Mouse (Mus musculus) hindbrain, embryonic 10.5 days (tissue): ENCODE measurements around the gene Scaf4. TPM values are rescaled to one million over a fixed set of nuclear protein-coding genes. Genes with fewer than 3 reads are reported as not detected.

ENCODE experiments used
- DNase-seq: peaks from one replicate; pipeline ENCODE4 v3.0.0-alpha.2; 2017; ENCODE audit warnings: low spot score
- H3K27ac ChIP-seq: fragments of 300-500 bp; sonication (generic); 2 replicates; pipeline ENCODE4 v1.5.1; 2016; ENCODE audit warnings: mild to moderate bottlenecking, moderate library complexity
- H3K27me3 ChIP-seq: fragments of 300-500 bp; sonication (generic); 2 replicates; pipeline ENCODE4 v1.6.1; 2016; ENCODE audit warnings: mild to moderate bottlenecking; ENCODE audit not compliant: poor library complexity, insufficient read depth, severe bottlenecking
- H3K36me3 ChIP-seq: fragments of 300-500 bp; sonication (generic); 2 replicates; pipeline ENCODE4 v1.6.1; 2016; ENCODE audit warnings: mild to moderate bottlenecking, moderate library complexity
- H3K4me1 ChIP-seq: fragments of 300-500 bp; sonication (generic); replicated peaks from 2 replicates; pipeline ENCODE4 v1.6.1; 2016; ENCODE audit warnings: mild to moderate bottlenecking
- H3K4me3 ChIP-seq: fragments of 300-500 bp; sonication (generic); 2 replicates; pipeline ENCODE4 v1.5.1; 2016; ENCODE audit warnings: mild to moderate bottlenecking, moderate library complexity
- H3K9me3 ChIP-seq: fragments of 300-500 bp; sonication (generic); 2 replicates; pipeline ENCODE4 v1.6.1; 2016; ENCODE audit warnings: mild to moderate bottlenecking, moderate library complexity
- WGBS: fragments of 180-500 bp; shearing (Covaris S2); methylation state at CpG from one replicate; pipeline ENCODE4 v1.1.7; 2016; 5-methylcytosine and 5-hydroxymethylcytosine counted together
- polyA plus RNA-seq: library from polyadenylated mRNA; unstranded; fragments of >200 nt; fragmentation: Nextera tagmentation; extraction: Ambion mirVana; gene quantifications from 2 replicates; pipeline ENCODE4 v1.2.1, GENCODE M21; 2016

The Scaf4 gene
- polyA plus RNA-seq: 34.2 and 36.6 TPM in 2 replicates

DNA sequence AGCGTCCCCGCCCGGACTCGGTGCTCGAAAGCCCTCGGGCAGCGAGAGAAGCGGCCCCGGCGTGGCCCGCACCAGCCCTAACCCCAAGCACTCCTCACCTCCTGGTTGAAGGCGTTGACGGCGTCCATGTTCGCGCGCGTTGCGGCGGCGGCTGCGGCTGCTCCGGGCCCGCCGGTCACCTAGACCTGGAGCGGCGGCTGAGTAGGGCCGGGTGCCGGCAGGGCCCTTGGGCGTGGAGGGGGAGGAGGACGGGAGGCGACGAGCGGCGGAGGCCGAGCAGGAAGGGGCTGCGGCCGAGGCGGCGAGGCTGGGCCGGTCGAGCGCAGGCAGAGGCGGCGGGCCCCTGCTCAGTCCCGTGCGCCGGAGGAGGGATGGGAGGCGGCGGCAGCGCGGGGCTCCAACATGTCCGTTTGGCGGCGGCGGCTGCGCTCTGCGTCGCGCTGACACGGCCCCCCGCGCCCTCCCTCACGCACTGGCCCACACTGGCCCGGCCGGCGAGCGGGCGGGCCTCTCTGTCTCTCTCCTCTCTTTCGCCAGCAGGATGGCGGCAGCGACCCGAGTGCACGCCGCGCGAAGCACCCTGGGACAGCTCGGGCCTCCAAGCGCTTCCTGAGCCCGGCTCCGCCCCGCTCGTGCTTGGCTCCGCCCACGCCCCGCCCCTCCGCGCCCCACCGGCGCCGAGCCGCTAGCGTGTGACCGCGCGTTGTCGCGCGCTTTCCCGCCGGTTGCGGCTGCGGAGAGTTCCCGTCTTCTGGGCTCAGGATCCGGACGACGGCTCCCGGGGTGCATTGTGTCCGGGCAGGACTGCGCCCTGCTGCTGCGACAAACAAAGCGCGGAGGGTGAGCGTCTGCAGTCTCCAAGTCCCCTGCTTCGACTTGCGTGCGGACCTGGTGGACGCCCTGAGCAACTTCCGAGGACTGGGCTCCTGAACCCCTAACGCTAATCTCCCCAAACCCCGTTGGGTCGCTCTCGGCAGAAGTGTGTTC is at the start of gene Scaf4:
Gene Scaf4 (minus strand): TSS at position 599 of the 987 bp plus-strand sequence.
- peak within 1 kb of the TSS; percentile 96 for H3K27ac ChIP-seq
- peak; percentile 96 for DNase-seq
- no peaks in the 10 kb centered on the region for H3K9me3 ChIP-seq
- H3K4me1 ChIP-seq: peaks cover 45% of the 10 kb centered on the region
- no peaks in the 10 kb centered on the region for H3K27me3 ChIP-seq
- WGBS: under 1% methylated on average over 115 of the region's 123 CpGs
- peak within 1 kb of the TSS; percentile 87 for H3K4me3 ChIP-seq
- H3K36me3 ChIP-seq: peaks cover 6% of the 10 kb centered on the region

DNA sequence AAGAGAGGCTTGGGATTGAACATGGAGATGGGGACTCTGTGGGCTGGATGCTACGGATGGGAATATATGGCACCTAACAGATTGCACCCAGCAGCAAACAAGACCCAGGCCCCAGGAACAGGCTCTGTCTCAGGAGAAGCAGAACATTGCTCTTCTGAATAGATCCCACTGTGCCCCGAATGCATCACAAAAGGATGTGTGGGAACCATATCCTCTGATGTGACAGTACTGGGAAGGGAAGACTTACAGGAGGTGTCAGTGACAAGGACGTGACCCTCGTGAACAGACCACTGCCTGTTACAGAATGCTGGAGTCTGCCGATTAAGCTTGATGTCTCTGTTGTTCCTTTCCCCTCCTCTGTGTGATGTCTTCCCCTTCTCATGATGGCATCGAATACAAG is 48.2 kb upstream of the Scaf4 start:
- no peaks in the 10 kb centered on the region for H3K9me3 ChIP-seq
- 69% methylated on average over 6 of the region's 6 CpGs for WGBS
- H3K27me3 ChIP-seq: no peaks in the 10 kb centered on the region
- DNase-seq: no peak
- H3K36me3 ChIP-seq: no peaks in the 10 kb centered on the region
- no peak overlapping the region for H3K27ac ChIP-seq
- H3K4me1 ChIP-seq: peaks cover 3% of the 10 kb centered on the region; the same call in 1 of the 2 replicates
- no peak overlapping the region for H3K4me3 ChIP-seq

DNA sequence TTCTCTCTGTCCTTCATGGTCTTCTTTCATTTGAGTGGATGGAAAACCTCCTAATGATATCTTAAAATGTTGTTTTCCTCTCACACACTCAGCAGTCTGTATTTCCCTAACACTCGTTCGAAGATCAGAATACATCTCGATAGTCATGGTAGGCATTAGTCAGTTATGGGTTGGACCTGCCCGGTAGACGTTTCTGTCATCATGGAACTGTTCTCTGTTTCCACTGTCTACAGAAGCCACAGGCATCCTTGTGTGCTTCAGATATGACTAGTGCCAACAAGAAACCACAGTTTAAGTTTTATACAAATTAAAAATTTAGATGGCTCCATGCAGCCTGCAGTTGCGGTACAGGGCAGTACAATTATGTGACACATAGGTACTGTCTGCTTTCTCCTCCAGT is 46.7 kb upstream of the Scaf4 start:
- DNase-seq: no peak
- Histone ChIP-seq H3K27ac (no peak overlapping the region), H3K9me3 (no peaks in the 10 kb centered on the region), H3K4me3 (no peak overlapping the region), H3K4me1 (peaks cover 3% of the 10 kb centered on the region; the same call in 1 of the 2 replicates), H3K27me3 (no peaks in the 10 kb centered on the region), H3K36me3 (no peaks in the 10 kb centered on the region)
- WGBS: 93% methylated on average over 6 of the region's 6 CpGs

DNA sequence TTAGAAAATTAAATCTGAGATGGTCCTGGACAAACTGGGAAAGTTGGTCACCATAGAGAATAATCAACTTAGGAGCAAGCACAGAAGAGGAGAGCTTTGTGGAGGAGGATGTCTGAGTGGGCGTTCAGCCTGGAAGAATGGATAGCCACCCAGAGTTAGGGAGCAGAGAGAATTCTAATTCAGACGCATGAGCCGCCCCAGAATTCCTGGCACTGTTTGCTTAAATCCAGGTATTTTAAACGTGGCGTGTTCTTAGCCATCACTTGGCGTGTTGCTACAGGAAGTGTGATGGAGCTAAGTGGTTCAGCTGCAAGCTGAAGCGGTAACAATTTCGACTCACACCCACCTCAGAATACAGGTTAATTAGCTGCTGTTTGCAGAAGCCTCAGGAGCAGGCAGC is 45.2 kb upstream of the Scaf4 start:
- no peaks in the 10 kb centered on the region for H3K9me3 ChIP-seq
- peaks cover 2% of the 10 kb centered on the region; the same call in 1 of the 2 replicates for H3K4me1 ChIP-seq
- H3K4me3 ChIP-seq: no peak overlapping the region
- WGBS: 86% methylated on average over 8 of the region's 8 CpGs
- no peaks in the 10 kb centered on the region for H3K27me3 ChIP-seq
- no peak overlapping the region for H3K27ac ChIP-seq
- no peak for DNase-seq
- no peaks in the 10 kb centered on the region for H3K36me3 ChIP-seq

DNA sequence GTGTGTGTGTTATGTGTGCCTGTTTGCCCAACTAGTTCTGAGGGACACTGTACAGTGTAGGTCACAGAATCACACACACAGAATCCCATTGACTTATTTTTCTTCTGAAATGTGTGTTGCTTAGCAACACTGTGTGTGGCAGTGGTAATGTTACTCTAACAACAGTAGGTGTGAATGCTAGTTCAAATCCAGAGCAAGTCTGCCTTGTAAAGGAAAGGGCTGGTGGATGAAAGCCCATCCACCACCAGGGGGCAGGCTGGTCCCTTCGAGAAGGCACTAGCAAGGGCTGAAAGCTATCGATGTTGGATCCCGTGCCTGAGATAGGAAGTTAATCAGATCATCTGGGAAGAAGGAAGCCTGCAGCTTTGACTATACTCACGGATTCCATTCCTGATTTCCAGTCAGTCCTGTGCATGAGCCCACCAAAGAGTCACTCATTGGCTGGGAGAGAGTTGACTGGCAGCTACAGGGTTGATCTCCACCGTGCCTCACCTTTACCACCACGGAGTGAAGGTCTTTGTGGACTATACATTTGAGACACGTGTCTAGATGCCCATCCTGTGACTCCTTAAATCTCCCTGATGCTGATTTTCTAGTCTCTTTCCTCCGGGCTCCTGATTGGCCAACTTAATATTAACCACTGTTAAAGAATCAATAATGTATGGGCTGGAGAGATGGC is 38.7 kb upstream of the Scaf4 start:
- Histone ChIP-seq H3K27me3 (no peaks in the 10 kb centered on the region), H3K9me3 (no peaks in the 10 kb centered on the region), H3K4me1 (no peaks in the 10 kb centered on the region), H3K27ac (no peak overlapping the region), H3K4me3 (no peak overlapping the region), H3K36me3 (no peaks in the 10 kb centered on the region)
- peak; percentile 82 for DNase-seq
- 34% methylated on average over 8 of the region's 8 CpGs for WGBS

DNA sequence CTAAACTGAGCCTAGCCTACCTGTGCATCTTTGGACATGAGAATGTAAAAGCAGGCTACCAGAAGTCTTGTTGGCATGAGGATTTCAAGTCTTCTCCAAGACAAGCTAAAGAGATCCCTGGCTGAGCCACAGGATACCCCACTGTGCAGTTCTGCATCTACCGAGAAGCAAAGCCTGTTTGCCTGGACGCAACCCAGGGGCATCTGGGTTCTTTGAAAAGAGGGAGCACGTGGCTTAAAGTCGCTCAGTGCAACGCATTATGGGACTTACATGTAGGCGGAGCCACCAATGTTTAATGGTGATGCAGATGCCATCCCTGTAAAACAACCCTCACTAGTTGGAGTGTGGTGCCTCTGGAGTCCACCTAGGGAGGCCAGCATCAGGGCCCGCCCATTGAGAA is 35.0 kb upstream of the Scaf4 start:
- DNase-seq: no peak
- Histone ChIP-seq H3K27me3 (no peaks in the 10 kb centered on the region), H3K36me3 (no peaks in the 10 kb centered on the region), H3K27ac (no peak overlapping the region), H3K4me1 (no peaks in the 10 kb centered on the region), H3K9me3 (no peaks in the 10 kb centered on the region), H3K4me3 (no peak overlapping the region)
- 75% methylated on average over 7 of the region's 7 CpGs for WGBS

DNA sequence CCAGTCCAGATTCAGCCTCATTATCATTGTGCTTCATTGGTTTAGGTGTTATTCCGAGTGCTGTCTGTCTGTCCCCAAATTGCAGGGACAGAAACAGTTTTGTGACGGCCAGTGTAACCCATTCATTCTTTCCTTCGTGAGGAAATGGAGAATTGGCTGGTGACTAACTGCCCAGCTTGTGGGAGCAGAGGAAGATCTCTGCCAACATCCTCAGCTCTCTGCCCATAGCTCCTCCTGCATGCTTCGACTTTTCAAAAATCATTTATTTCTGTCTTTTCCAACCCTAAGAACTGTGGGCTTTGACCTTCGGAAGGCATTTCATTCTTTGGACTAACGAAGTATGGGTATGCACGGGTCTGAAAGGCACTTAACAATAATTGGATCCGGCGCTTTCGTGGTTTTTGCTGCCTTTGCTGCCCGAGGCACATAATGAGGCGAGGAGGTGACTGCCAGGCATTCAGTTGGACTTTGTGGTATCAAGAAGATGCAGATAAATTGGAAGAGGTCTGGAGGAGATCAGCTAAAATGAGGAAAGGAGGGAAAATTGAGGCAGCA is 34.1 kb upstream of the Scaf4 start:
- Histone ChIP-seq H3K27ac (no peak overlapping the region), H3K9me3 (no peaks in the 10 kb centered on the region), H3K27me3 (no peaks in the 10 kb centered on the region), H3K4me3 (no peak overlapping the region), H3K36me3 (no peaks in the 10 kb centered on the region), H3K4me1 (no peaks in the 10 kb centered on the region)
- 82% methylated on average over 12 of the region's 12 CpGs for WGBS
- no peak for DNase-seq

DNA sequence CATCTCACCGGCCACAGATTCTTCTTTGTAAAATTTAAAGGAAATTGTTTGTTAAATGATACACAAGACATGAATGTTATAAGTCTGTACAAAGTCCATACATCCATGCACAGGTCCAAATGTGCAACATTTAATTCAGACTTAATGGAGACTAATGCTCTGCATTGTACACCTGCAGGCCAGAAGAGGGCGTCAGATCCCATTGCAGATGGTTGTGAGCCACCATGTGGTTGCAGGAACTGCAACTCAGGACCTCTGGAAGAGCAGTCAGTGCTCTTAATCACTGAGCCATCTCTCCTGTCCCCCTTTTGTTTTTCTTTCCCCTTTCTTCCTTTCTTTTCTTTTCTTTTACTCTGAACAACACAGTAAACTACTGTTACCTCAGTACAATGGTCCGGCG is 33.5 kb upstream of the Scaf4 start:
- H3K36me3 ChIP-seq: no peaks in the 10 kb centered on the region
- H3K27me3 ChIP-seq: no peaks in the 10 kb centered on the region
- H3K4me3 ChIP-seq: no peak overlapping the region
- no peak for DNase-seq
- no peaks in the 10 kb centered on the region for H3K9me3 ChIP-seq
- H3K4me1 ChIP-seq: no peaks in the 10 kb centered on the region
- WGBS: 78% methylated on average over 4 of the region's 4 CpGs
- H3K27ac ChIP-seq: no peak overlapping the region

DNA sequence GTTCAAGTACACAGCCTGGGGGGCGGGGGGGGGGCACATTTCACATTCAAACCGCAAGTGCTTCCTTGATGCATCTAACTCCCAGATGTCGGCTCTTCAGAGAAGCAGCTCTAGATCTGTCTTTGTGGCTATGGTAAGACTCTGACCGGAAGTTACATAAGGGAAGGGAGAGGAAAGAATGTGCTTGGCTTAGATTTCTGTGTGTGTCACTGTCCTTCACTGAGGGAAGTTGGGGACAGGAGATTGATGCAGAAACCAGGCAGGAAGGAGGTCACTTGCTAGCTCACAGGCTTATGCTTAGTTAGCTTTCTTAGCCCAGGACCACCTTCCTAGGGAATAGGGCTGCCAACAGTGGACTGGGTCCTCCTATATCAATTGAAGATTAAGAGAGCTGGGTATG is 31.6 kb upstream of the Scaf4 start:
- WGBS: 86% methylated on average over 4 of the region's 4 CpGs
- H3K9me3 ChIP-seq: no peaks in the 10 kb centered on the region
- no peak overlapping the region for H3K4me3 ChIP-seq
- H3K4me1 ChIP-seq: no peaks in the 10 kb centered on the region
- H3K27me3 ChIP-seq: no peaks in the 10 kb centered on the region
- H3K27ac ChIP-seq: no peak overlapping the region
- no peak for DNase-seq
- no peaks in the 10 kb centered on the region for H3K36me3 ChIP-seq

DNA sequence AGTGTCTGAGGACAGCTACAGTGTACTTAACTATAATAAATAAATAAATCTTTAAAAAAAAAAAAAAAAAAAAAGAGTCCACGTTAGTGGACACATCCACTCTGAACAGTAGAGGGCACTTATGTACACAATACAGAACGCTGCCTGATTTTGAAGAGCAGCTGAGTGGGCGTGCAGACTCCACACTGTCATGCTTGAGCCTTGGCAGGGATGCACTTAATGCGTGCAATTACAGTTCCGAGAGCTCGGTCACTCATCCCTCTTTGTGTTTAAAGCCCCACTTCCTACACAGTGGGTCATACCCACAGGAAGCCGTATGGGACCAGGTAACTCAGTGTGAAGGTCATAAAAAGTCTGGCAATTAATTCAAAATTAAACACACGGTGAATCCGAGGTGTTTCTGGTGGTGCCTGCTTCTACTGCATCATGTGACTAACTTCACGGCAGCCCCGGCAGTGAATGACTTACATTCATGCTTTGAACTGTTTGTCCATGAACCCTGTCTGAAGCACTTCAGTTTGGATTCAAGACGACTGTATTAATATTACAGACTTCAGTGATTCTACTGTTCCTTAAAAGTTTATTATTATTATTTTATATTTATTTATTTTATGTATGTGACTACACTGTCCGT is 28.3 kb upstream of the Scaf4 start:
- DNase-seq: no peak
- H3K27me3 ChIP-seq: no peaks in the 10 kb centered on the region
- 86% methylated on average over 13 of the region's 13 CpGs for WGBS

DNA sequence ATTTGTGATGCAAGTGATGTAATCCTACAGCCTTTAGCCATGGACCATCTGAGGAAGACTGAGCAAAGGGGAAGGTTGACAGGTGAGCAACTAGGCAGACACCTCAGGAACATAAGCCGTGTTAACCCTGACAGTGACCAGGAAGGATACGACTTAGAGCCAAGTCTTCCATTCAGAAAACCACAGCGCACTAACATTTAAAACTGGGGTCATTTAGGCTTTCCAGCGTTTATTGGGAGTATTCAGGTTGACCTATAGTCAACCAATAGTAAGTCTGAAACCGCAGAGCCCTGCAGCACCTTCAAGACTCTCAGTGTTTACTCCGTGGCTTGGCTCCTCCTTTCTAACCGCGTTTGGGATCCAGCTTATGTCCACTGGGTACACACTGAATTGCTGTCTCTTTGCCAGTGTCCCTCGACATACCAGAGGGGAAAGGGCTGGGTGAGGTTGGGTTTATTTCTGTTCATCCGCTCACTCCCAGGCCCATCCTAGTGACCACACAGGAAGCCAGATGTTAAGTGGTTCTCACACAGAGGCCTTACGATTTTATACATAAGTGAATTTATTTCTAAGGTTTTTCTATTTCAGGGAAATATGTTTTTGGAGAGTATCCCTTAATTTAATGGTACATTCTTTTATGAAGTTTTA is 26.3 kb upstream of the Scaf4 start:
- H3K27me3 ChIP-seq: no peaks in the 10 kb centered on the region
- DNase-seq: no peak
- no peaks in the 10 kb centered on the region for H3K36me3 ChIP-seq
- H3K9me3 ChIP-seq: no peaks in the 10 kb centered on the region
- H3K27ac ChIP-seq: no peak overlapping the region
- no peaks in the 10 kb centered on the region; the same call in 1 of the 2 replicates for H3K4me1 ChIP-seq
- WGBS: 84% methylated on average over 11 of the region's 11 CpGs
- no peak overlapping the region for H3K4me3 ChIP-seq

More for the DNA sequence above, 28.3 kb upstream of the Scaf4 start:
- Histone ChIP-seq H3K27ac (no peak overlapping the region), H3K36me3 (no peaks in the 10 kb centered on the region), H3K4me3 (no peak overlapping the region), H3K9me3 (no peaks in the 10 kb centered on the region), H3K4me1 (no peaks in the 10 kb centered on the region; the same call in 1 of the 2 replicates)

DNA sequence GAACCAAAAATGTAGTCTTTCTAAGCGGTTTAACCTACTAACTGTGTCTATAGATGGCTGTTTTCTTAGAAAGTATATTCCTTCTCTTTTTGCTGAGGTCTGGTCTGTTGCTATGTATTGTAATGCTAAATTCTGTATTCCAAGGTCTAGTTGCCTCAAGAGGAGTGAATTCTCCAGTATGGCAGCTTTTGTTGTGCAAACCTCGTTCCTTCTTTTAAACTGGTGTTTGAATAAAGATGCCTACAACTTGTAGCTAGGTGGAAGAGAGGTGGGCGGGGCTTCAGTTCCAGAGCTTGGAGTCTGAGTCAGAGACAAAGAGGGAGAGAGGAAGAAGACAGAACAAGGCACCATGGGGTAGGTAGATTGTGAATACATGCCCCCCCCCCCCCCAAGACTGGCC is 25.5 kb upstream of the Scaf4 start:
- Histone ChIP-seq H3K27me3 (no peaks in the 10 kb centered on the region), H3K36me3 (no peaks in the 10 kb centered on the region), H3K27ac (no peak overlapping the region), H3K4me1 (no peaks in the 10 kb centered on the region; the same call in 1 of the 2 replicates), H3K9me3 (no peaks in the 10 kb centered on the region), H3K4me3 (no peak overlapping the region)
- DNase-seq: no peak
- 55% methylated on average over 3 of the region's 3 CpGs for WGBS
